Mouse (Mus musculus) natural killer cell, adult 2 months (primary cell): ENCODE measurements around the gene Foxp1.
A peak's percentile ranks its signal among the peaks of the same experiment; 100 is the strongest.

Experiments
- DNase-seq, 2 experiments: peaks; one replicate each; pipeline ENCODE4 v3.0.0; 2022; ENCODE audit warnings: low spot score in 2 of 2

Gene Foxp1

GRCm38 (mm10) chr6:99333127-99333526, 189.4 kb downstream of the Foxp1 start:
- DNase-seq = no peak

DNA sequence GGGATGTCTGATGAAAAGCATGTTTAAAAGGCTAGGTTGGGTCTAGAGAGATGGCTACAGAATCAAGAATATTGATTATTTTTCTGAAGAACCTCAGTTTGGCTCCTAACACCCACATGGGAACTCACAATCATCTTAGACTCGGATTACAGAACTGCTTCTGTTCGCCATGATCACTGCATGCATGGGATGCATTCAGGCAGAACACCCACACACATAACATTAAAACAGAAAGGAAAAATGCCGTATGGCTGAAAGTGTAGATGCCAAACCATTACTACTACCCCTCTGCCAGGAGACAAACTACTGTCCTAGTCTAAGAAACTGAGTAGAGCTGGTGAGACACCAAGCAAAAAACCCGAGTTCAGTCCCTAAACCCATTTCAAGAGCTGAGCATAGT, 192.4 kb downstream of the Foxp1 start:
- DNase-seq = no peak

- no peak for DNase-seq
These were observed 193.9 kb downstream of the Foxp1 start for GRCm38 (mm10) chr6:99328634-99329033.

- DNase-seq = no peak
These were observed 194.4 kb downstream of the Foxp1 start for GRCm38 (mm10) chr6:99328146-99328545.

DNA sequence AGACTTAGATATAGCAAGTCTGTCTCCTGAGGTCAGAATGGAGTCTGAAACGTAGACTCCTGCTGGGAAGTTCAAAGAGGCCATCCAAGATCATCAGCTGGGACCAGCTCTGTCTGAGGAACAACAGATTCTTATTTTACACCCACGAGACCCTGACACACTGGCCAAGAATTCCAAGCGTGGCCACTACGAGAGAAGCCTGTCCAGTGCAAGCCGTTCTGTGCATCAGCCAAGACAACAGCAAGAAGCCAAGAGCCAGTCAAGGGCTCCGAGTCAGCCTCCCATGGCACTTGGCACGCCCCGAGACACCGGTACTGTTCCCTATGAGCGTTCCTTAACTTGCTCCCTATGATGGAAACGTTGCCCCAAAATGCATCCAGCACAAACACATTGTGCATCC, 194.8 kb downstream of the Foxp1 start:
- DNase-seq = no peak

GRCm38 (mm10) chr6:99325881-99326280, 196.6 kb downstream of the Foxp1 start:
- no peak for DNase-seq

GRCm38 (mm10) chr6:99325461-99325860, 197.1 kb downstream of the Foxp1 start:
- DNase-seq = no peak

GRCm38 (mm10) chr6:99322132-99322904, 200.2 kb downstream of the Foxp1 start:
- DNase-seq = no peak

DNA sequence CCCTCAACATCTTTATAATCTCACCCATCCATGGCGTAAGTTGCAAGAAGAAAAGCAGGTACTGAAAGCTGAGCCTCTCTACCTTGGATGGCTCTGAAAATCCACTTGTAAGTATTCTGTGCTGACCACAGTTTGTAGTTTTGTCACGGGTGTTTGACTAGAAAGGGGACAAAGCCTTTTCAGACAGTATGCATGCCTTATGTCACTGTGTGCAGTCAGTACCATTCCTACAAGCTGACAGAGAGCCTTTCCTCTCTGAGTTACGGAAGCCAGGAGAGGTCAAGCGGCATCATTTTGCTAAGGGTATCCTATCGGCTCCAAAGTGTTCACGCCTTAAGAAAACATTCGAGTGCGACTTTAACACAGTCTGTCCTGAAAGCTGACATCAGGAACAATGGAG, 202.1 kb downstream of the Foxp1 start:
- no peak for DNase-seq

DNA sequence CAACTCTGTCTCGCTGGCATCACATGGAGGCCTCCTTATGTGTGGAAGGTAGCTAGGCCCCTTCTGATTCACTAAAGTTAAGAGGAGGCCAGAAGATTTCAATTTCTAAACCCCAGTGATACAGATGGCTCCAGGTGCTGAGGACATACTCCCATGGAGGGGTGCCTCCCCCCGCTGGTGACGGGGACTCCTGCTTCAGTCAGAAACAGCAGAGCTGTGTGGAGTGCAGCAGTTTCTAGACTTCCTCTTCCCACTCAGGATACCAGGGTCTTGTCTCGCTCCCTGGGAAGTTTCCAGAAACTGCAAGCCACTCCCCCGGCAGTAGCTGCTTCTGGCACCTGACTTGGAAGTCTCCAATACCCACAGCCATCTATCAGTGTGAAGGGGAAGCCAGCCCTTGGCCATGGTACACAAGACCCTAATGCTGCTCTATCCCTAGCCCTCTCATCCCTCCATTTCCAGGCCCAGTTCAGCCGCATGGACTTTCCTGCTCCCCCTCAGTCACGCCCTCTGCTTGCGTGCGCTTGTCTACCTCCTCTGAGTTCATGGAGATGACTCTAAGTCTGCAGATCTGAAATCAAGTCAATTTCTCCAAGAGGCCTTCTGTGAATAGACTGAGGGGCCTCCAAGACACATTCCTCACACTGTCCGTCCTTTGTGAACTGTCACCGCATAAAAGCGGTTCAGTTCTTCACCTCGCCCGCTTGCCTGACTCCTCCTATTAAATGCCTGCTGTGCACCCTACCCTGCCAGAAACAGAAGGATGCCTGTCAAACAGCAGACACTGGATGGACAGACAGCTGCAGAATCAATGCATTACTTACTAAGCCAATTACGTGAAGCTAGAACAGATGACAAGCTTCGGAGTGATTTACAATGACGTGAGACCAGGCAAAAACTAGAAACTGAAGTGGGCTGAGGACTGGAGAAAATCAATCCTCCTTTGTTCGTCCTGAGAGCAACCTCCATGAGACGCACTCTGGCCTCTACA, 202.8 kb downstream of the Foxp1 start:
- no peak for DNase-seq

DNA sequence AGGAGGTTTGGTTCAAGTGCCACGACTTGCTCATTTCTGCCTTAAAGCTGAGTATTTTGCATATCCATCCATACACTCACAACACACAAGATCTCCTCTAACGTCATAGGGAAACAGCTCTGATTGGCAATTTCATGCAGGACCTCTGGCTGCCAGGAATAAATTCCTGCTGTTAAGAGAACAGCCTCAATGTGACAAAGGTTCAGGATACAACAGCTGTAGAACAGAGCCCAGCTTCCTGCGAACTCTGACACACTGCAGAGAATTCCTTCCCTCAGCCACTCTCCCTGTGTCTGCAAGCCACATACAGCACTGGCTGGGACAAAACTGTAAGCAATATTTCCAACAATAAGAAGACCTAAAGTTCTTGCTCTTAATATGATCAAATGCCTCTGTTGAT, 207.8 kb downstream of the Foxp1 start:
- no peak for DNase-seq

DNA sequence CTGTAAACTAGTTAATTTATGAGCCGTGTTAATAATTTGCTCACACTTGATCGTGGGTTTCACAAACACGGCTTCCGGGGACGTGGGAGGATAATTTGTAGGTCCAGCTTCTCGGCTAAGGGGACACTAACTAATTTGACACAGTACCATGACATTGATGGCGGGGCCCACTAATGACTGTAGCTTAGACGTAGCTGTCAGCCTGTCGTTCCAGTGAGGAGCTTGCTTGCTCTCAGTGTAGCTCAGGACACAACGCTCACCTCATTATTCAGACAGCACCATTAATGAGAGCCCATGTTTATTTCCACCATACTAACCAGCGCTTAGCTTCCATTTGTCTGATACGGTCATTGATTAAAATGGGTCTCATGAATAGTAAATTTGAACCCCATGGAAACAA, 212.0 kb downstream of the Foxp1 start:
- no peak for DNase-seq

DNA sequence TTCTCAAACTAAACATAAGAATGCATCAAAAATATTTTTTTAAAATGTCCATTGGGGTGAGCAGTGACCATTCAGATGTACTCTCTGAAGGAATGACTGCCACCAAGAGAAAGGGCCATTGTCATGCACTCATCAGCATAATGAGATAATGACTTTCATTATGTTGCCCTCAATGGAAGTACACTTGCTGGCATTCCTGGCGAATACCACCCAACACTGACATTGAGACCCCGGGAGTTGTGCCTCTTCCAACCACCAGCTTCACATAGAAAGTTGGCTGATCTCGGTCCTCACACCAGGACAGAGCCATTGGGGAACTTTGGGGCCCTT, 212.4 kb downstream of the Foxp1 start:
- no peak for DNase-seq

DNA sequence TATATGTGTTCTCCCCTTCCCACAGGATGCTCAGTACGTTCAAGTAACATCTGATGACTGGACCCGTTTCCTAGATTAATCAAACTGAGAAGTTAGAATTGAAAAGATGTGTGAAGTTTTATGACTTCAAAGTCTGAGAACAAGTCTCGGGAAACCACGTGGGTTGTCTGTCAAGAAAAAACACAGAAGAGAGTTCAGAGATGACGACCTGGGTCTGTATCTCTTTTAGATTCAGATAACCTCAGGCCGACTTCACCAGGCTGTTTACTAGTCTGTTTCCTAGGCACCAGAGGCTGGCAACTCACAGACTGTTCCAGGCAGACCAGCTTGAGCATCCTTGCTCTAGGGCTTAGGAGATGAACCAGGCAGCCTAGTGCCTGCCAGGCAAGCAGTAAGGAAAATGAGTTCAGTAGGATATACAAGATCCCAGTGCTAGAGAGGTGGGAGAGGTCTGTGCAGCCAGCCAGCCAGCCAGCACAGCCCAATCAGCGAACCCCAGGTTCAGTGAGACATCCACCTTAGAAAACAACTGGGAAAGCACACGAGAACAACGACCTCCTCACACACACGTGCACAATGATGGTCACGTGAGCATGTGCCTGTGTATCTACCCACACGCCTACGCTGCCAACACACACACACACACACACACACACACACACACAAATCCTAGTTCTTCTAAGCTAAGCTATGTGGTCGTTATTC, 212.9 kb downstream of the Foxp1 start:
- peak in 1 of 2 experiments; percentile 20 for DNase-seq

GRCm38 (mm10) chr6:99305751-99306150, 216.8 kb downstream of the Foxp1 start:
- peak in 1 of 2 experiments; percentile 4 for DNase-seq

DNA sequence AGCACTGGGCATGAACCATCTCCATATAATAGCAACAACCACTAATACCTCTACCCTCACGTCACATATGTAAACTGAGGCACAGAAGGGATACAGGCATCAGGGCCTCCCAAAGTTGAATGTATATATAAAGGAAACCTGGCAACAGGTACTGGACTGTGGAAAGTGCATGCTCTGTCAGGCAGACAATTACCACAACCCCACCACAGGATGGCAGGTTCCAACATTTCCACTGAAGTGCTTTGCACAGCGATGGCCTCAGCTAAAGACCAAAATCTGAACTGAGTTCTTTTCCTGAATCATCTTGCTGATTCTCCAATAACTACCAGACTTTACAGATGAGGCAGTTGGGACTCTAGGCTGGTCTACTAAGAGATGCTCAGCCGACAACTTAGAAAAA, 217.3 kb downstream of the Foxp1 start:
- DNase-seq = peak in 1 of 2 experiments; percentile 35

DNA sequence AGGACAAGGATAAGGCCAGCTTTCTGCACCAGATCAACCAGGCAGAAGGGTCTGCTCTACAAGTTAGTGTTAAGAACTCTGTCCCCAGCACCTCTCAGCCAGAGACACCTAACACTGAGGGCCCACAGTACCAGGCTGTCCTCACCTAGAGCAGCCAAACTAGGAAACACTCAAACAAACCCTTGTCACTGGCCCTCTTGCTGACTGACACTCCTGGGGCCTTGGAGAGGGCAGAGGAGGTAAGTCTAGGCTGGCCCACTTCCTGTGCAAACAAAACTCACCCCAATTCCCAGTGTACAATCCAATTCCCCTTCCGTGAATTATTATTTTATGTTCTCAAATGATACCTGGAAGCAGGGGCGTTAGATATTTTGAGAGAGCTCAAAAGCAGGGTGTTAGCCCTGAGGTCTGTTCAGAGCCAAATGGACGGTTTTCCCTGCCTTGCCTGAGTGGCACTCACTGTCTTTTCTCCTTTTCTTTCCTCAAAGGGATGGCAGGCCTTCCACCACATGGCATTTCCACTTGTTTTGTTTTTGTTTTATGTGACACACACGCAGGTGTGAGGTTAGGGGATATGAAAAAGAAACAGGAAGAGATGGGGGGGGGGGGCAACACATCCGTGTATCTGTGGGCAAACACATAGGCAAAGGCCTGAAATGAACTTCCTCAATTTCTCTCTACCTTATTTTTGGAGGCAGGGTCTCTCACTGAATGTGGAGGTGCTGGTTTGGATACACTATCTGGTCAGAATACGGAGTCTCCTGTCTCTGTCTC, 219.7 kb downstream of the Foxp1 start:
- no peak for DNase-seq

DNA sequence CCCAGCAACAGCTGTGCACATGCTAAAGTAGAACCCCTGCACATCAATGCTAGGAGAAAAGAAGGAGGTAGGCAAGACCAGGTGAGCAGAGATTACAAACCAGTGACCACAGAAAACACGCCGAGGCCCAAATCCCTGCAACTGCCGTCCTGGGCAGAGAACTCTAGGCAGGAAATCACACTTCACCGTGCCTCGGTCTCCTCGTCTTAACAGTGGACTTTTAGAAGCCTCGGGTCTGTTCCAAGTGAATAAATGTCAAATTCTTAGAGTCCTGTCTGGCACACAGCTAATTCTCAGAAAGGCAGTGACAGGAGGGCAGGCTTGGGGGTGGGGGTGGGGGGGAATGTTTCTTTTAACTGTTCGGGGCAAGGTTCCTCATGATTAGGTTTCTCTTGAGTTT, 220.6 kb downstream of the Foxp1 start:
- no peak for DNase-seq

DNA sequence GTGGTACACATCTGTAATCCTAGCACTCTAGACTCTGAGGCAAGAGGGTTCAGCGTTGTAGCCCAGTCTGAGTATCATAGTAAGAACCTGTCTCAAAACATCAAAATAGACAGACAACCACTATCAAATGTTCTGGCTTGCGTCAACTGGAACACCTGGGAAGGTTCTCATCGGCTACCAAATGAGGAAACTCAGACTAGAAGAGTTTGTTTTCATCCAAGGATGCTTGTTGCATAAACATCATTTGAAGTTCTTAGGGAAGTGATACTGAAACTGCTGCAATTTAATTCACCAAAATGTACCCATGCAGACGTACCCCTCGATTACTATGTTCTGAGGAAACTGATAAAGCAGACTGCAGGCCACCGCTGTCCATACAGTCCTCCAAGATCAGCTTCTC, 222.3 kb downstream of the Foxp1 start:
- DNase-seq = peak in 1 of 2 experiments; percentile 75

DNA sequence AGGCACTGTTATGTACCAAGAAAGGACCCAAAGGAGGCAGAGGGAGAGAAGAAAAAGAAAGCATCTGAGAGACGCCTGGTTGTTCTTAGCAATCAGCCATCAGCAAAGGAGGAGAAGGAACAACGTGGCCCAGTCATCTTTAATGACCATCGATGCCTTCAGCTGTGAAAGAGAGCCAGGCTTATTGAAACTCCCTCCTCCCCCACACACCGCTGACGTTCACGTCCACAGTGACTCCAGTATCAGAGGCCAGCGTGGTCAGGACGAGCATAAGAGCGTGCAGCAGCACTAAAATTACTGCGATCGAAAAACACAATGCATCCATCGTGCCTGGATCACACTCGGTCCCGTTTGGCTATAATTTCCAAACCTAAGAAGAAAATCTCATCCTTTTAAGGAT, 223.3 kb downstream of the Foxp1 start:
- no peak for DNase-seq

GRCm38 (mm10) chr6:99297535-99297934, 225.0 kb downstream of the Foxp1 start:
- no peak for DNase-seq
